Mouse (Mus musculus): Measurements from ENCODE around the gene Ptgis. TPM values are rescaled to one million over a fixed set of nuclear protein-coding genes. Genes with fewer than 3 reads are reported as not detected.

Ptgis gene
- polyA plus RNA-seq, 1 experiment from 2014 or later: 26.6 TPM

- WGBS: 77% methylated on average over 4 of the region's 4 CpGs
- Histone ChIP-seq H3K4me3 (ENCODE audit: low read depth, low read length) (no peak overlapping the region), H3K9me3 (ENCODE audit: control insufficient read depth, low read depth, low read length) (peaks cover 3% of the 10 kb centered on the region; the same call in 1 of the 2 replicates), H3K9ac (replicated peaks; ENCODE audit: low read depth, low read length) (no peak overlapping the region), H3K4me1 (ENCODE audit: control insufficient read depth, insufficient read depth, low read length) (peaks cover 8% of the 10 kb centered on the region), H3K36me3 (ENCODE audit: control insufficient read depth, insufficient read depth, low read length) (no peaks in the 10 kb centered on the region), H3K27me3 (ENCODE audit: control insufficient read depth, insufficient read depth, low read length) (no peaks in the 10 kb centered on the region), H3K4me2 (replicated peaks; ENCODE audit: low read depth, low read length) (no peak overlapping the region), H3K27ac (ENCODE audit: low read length) (no peak overlapping the region)
- ATAC-seq (ENCODE audit: insufficient number of reproducible peaks, insufficient read depth, low FRiP score, low read depth): no peak
Measured at GRCm38 (mm10) chr2:167244892-167245291, 4.5 kb upstream of the Ptgis start.

- H3K4me3 ChIP-seq (ENCODE audit: low read depth, low read length): no peak overlapping the region
- H3K4me2 ChIP-seq (replicated peaks; ENCODE audit: low read depth, low read length): no peak overlapping the region
- H3K9ac ChIP-seq (replicated peaks; ENCODE audit: low read depth, low read length): no peak overlapping the region
- H3K9me3 ChIP-seq (ENCODE audit: control insufficient read depth, low read depth, low read length): peaks cover 3% of the 10 kb centered on the region; the same call in 1 of the 2 replicates
- no peak for ATAC-seq (ENCODE audit: insufficient number of reproducible peaks, insufficient read depth, low FRiP score, low read depth)
- no peaks in the 10 kb centered on the region for H3K36me3 ChIP-seq (ENCODE audit: control insufficient read depth, insufficient read depth, low read length)
- peaks cover 6% of the 10 kb centered on the region; the same call in 1 of the 2 replicates for H3K4me1 ChIP-seq (ENCODE audit: control insufficient read depth, insufficient read depth, low read length)
- H3K27ac ChIP-seq (ENCODE audit: low read length): no peak overlapping the region
- no peaks in the 10 kb centered on the region for H3K27me3 ChIP-seq (ENCODE audit: control insufficient read depth, insufficient read depth, low read length)
- WGBS: 88% methylated on average over 4 of the region's 4 CpGs
Measured at GRCm38 (mm10) chr2:167243831-167244563, 3.6 kb upstream of the Ptgis start.

- peak overlapping the region; percentile 70 for H3K27ac ChIP-seq (ENCODE audit: low read length)
- ATAC-seq (ENCODE audit: insufficient number of reproducible peaks, insufficient read depth, low FRiP score, low read depth): peak; percentile 46; the same call in 1 of the 2 replicates
Measured at GRCm38 (mm10) chr2:167239262-167239661, 1.1 kb downstream of the Ptgis start.

DNA sequence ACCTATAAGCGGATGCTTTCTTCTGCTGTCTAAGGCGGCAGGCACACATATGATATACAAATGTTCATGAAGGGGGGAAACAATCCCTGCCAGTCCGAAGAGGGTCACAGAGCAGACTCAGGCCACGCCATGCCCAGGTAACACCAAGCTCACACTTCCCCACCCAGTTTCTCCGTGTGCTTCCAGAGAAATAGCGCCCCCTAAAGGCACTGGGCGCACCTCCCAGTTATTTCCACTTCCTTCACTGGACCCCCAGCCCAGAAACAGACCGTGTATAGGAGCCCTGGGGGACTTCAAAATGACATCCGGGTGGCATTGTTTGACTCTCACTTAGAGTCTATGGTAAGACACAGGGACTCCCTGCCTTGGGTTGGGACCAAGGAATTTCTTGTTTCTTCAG lies 3.2 kb downstream of the Ptgis start:
- no peak for ATAC-seq (ENCODE audit: insufficient number of reproducible peaks, insufficient read depth, low FRiP score, low read depth)
- Histone ChIP-seq H3K4me1 (ENCODE audit: control insufficient read depth, insufficient read depth, low read length) (peaks cover 18% of the 10 kb centered on the region; the same call in 1 of the 2 replicates), H3K4me2 (replicated peaks; ENCODE audit: low read depth, low read length) (no peak overlapping the region), H3K27ac (ENCODE audit: low read length) (no peak overlapping the region), H3K36me3 (ENCODE audit: control insufficient read depth, insufficient read depth, low read length) (no peaks in the 10 kb centered on the region), H3K4me3 (ENCODE audit: low read depth, low read length) (no peak overlapping the region), H3K9me3 (ENCODE audit: control insufficient read depth, low read depth, low read length) (no peaks in the 10 kb centered on the region), H3K27me3 (ENCODE audit: control insufficient read depth, insufficient read depth, low read length) (no peaks in the 10 kb centered on the region), H3K9ac (replicated peaks; ENCODE audit: low read depth, low read length) (no peak overlapping the region)
- WGBS: 75% methylated on average over 9 of the region's 9 CpGs

More at GRCm38 (mm10) chr2:167239262-167239661, 1.1 kb downstream of the Ptgis start:
- no peaks in the 10 kb centered on the region for H3K36me3 ChIP-seq (ENCODE audit: control insufficient read depth, insufficient read depth, low read length)
- peaks cover 8% of the 10 kb centered on the region; the same call in 1 of the 2 replicates for H3K4me1 ChIP-seq (ENCODE audit: control insufficient read depth, insufficient read depth, low read length)
- no peak overlapping the region for H3K9ac ChIP-seq (replicated peaks; ENCODE audit: low read depth, low read length)
- 11% methylated on average over 12 of the region's 12 CpGs for WGBS
- no peaks in the 10 kb centered on the region for H3K27me3 ChIP-seq (ENCODE audit: control insufficient read depth, insufficient read depth, low read length)
- no peaks in the 10 kb centered on the region for H3K9me3 ChIP-seq (ENCODE audit: control insufficient read depth, low read depth, low read length)
- H3K4me3 ChIP-seq (ENCODE audit: low read depth, low read length): peak overlapping the region; percentile 47; the same call in 1 of the 2 replicates
- peak overlapping the region; percentile 70 for H3K4me2 ChIP-seq (replicated peaks; ENCODE audit: low read depth, low read length)

DNA sequence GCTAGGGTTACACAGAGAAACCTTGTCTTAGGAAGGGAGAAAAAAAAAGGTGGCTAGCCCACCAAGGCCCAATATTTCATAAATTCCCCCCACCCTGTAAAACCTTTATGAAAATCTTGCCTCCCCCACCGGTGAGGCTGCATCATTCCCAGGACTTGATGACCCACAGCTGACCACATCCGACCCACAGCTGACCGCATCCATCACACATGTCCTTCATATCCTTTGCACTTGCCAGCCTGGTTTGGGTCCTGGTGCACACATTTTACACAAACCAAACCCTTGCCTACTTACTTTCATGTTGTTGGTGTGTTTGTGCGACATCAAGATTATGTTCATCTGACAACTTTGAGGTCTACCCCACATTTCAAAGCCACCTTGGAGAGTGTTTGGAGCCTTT lies 4.2 kb downstream of the Ptgis start:
- ATAC-seq (ENCODE audit: insufficient number of reproducible peaks, insufficient read depth, low FRiP score, low read depth): no peak
- Histone ChIP-seq H3K36me3 (ENCODE audit: control insufficient read depth, insufficient read depth, low read length) (no peaks in the 10 kb centered on the region), H3K27ac (ENCODE audit: low read length) (no peak overlapping the region), H3K27me3 (ENCODE audit: control insufficient read depth, insufficient read depth, low read length) (no peaks in the 10 kb centered on the region), H3K9ac (replicated peaks; ENCODE audit: low read depth, low read length) (no peak overlapping the region), H3K9me3 (ENCODE audit: control insufficient read depth, low read depth, low read length) (no peaks in the 10 kb centered on the region), H3K4me3 (ENCODE audit: low read depth, low read length) (no peak overlapping the region), H3K4me2 (replicated peaks; ENCODE audit: low read depth, low read length) (no peak overlapping the region), H3K4me1 (ENCODE audit: control insufficient read depth, insufficient read depth, low read length) (peaks cover 21% of the 10 kb centered on the region; the same call in 1 of the 2 replicates)
- 95% methylated on average over 4 of the region's 4 CpGs for WGBS

DNA sequence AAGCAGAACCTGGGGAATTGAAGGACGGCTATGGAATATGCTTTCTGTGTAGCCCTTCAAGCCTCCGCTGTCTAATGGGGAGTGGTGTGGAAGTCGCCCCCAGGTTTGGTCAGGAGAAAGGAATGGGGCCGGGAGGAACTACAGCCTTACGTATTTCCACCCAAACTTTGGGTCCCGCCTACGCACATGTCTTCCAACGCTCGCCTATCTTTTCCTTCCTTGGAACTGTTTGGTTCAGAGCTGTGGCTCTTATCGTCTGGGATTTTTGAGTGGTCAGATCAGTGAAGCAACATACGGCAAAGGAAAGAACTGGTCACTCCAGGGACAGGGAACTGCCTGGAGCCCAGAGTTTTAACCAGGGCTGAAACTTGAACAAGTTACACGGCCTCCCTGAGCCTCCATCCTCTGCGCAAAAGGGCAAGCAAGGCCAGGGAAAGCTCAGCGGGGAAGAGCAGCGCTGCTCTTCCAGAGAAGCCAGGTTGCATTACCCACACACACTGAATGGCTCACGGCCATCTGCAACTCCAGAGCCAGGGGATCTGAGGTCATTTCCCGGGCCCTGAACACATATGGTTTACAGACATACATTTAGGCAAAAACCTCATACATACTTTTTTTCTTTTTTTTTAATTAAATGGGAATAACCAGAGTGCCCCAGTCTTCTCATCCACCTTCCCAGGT lies 4.9 kb downstream of the Ptgis start:
- H3K27ac ChIP-seq (ENCODE audit: low read length): no peak overlapping the region
- H3K4me1 ChIP-seq (ENCODE audit: control insufficient read depth, insufficient read depth, low read length): peaks cover 15% of the 10 kb centered on the region; the same call in 1 of the 2 replicates
- no peaks in the 10 kb centered on the region for H3K27me3 ChIP-seq (ENCODE audit: control insufficient read depth, insufficient read depth, low read length)
- H3K4me2 ChIP-seq (replicated peaks; ENCODE audit: low read depth, low read length): no peak overlapping the region
- H3K4me3 ChIP-seq (ENCODE audit: low read depth, low read length): no peak overlapping the region
- ATAC-seq (ENCODE audit: insufficient number of reproducible peaks, insufficient read depth, low FRiP score, low read depth): no peak
- H3K9ac ChIP-seq (replicated peaks; ENCODE audit: low read depth, low read length): no peak overlapping the region
- WGBS: 71% methylated on average over 17 of the region's 17 CpGs
- H3K36me3 ChIP-seq (ENCODE audit: control insufficient read depth, insufficient read depth, low read length): no peaks in the 10 kb centered on the region
- H3K9me3 ChIP-seq (ENCODE audit: control insufficient read depth, low read depth, low read length): no peaks in the 10 kb centered on the region

DNA sequence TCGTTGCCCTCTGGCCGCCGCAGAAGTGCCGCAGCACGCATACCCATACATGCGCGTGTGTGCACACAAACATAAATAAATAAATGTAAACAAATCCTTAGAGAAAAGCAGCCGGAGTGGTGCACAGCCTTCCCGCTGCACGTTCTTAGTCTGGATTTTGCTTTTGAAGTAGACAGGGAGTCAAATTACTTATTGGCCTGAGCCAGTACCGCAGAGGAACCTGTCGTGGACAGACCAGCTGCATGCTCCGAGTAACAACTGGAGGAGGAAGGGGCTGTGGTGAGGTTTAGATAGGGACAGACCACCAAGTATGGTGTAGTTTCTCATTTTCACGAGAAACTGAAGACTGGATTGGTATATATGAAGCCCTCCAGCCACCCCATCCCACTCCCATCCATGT lies 6.6 kb downstream of the Ptgis start:
- ATAC-seq (ENCODE audit: insufficient number of reproducible peaks, insufficient read depth, low FRiP score, low read depth): no peak
- Histone ChIP-seq H3K9ac (replicated peaks; ENCODE audit: low read depth, low read length) (no peak overlapping the region), H3K4me2 (replicated peaks; ENCODE audit: low read depth, low read length) (no peak overlapping the region), H3K27ac (ENCODE audit: low read length) (no peak overlapping the region), H3K9me3 (ENCODE audit: control insufficient read depth, low read depth, low read length) (no peaks in the 10 kb centered on the region), H3K4me3 (ENCODE audit: low read depth, low read length) (no peak overlapping the region), H3K36me3 (ENCODE audit: control insufficient read depth, insufficient read depth, low read length) (no peaks in the 10 kb centered on the region), H3K4me1 (ENCODE audit: control insufficient read depth, insufficient read depth, low read length) (peaks cover 14% of the 10 kb centered on the region; the same call in 1 of the 2 replicates), H3K27me3 (ENCODE audit: control insufficient read depth, insufficient read depth, low read length) (no peaks in the 10 kb centered on the region)
- WGBS: 31% methylated on average over 14 of the region's 14 CpGs

DNA sequence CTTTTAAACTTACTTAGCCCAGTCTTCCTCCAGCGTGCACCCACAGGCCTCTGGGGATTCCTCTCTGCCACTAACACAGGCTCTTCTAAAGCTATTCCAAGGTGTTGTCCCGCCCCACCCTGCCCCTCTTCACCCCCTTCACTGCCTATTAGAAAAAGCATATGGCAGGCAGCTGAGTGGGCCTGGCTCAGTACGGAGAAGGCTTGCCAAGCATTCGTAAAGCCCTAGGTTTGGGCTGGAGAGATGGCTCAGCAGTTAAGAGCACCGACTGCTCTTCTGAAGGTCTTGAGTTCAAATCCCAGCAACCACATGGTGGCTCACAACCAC lies 7.4 kb downstream of the Ptgis start:
- no peak for ATAC-seq (ENCODE audit: insufficient number of reproducible peaks, insufficient read depth, low FRiP score, low read depth)
- H3K27me3 ChIP-seq (ENCODE audit: control insufficient read depth, insufficient read depth, low read length): no peaks in the 10 kb centered on the region
- no peaks in the 10 kb centered on the region for H3K36me3 ChIP-seq (ENCODE audit: control insufficient read depth, insufficient read depth, low read length)
- H3K9ac ChIP-seq (replicated peaks; ENCODE audit: low read depth, low read length): no peak overlapping the region
- H3K4me2 ChIP-seq (replicated peaks; ENCODE audit: low read depth, low read length): no peak overlapping the region
- no peak overlapping the region for H3K4me3 ChIP-seq (ENCODE audit: low read depth, low read length)
- peaks cover 14% of the 10 kb centered on the region; the same call in 1 of the 2 replicates for H3K4me1 ChIP-seq (ENCODE audit: control insufficient read depth, insufficient read depth, low read length)
- WGBS: 68% methylated on average over 5 of the region's 5 CpGs
- no peak overlapping the region for H3K27ac ChIP-seq (ENCODE audit: low read length)
- H3K9me3 ChIP-seq (ENCODE audit: control insufficient read depth, low read depth, low read length): no peaks in the 10 kb centered on the region
